Mouse (Mus musculus): ENCODE results near the gene Olfr224. TPM values are rescaled to one million over a fixed set of nuclear protein-coding genes. Genes with fewer than 3 reads are reported as not detected.
"Not testable (repeated sequence)": the region's sequence is repeated elsewhere in the genome, so short reads cannot be mapped to it uniquely, and the experiment has no call there.

The Olfr224 gene
- polyA plus RNA-seq, 1 experiment from 2014 or later, result not detected

DNA sequence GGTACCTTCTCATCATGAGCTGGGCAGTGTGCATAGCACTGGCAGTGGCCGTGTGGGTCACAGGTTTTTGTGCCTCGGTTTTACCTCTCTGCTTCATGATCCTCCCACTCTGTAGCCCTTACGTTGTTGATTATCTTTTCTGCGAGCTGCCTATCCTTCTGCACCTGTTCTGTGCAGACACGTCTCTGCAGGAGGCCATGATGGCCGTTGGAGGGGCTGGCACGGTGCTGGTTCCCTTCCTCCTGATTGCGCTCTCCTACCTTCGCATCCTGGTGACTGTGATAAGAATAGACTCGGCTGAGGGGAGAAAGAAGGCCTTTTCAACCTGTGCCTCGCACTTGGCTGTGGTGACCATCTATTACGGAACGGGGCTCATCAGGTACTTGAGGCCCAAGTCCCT is 27.5 kb upstream of the Olfr224 start:
- H3K4me3 ChIP-seq, result no peak overlapping the region
- no peaks in the 10 kb centered on the region for H3K27me3 ChIP-seq (replicated peaks)
- H3K27ac ChIP-seq, result no peak overlapping the region
- no peaks in the 10 kb centered on the region for H3K36me3 ChIP-seq
- no peak overlapping the region for H3K4me2 ChIP-seq
- H3K9ac ChIP-seq, result no peak overlapping the region
- no peaks in the 10 kb centered on the region for H3K9me3 ChIP-seq (replicated peaks)
- no peak for ATAC-seq
- peaks cover 3% of the 10 kb centered on the region; the same call in 1 of the 2 replicates for H3K4me1 ChIP-seq
- 64% methylated on average over 13 of the region's 13 CpGs for WGBS (ENCODE audit: insufficient replicate concordance)

DNA sequence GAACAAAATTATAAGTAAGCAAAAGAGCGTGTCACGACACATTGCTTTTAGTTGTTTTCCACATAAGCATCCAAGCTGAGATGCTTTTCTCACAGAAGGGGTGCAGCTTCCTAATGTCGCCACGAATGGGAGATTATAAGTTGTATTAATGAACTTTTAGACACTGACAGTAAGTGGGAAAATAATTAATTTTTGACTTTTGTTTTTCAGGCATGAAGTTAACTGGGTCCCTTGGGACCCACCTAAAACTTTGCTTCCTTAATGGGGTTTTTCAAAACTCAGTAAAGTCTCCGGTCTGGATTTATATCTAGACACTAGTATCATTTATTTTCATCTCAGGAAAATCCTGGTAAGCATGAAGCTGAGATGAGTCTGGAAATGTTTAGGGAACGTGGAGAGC is 24.5 kb upstream of the Olfr224 start, which contains the start of gene Olfr324:
Gene Olfr324 (plus strand): TSS at position 301 of the 400 bp plus-strand sequence.
- ATAC-seq, result no peak
- Histone ChIP-seq H3K27ac (no peak within 1 kb of the TSS), H3K4me1 (peaks cover 8% of the 10 kb centered on the region; the same call in 1 of the 2 replicates), H3K9me3 (replicated peaks) (no peaks in the 10 kb centered on the region), H3K4me3 (no peak within 1 kb of the TSS), H3K36me3 (no peaks in the 10 kb centered on the region), H3K9ac (no peak within 1 kb of the TSS), H3K4me2 (no peak within 1 kb of the TSS), H3K27me3 (replicated peaks) (no peaks in the 10 kb centered on the region)
- 62% methylated on average over 6 of the region's 6 CpGs for WGBS (ENCODE audit: insufficient replicate concordance)

DNA sequence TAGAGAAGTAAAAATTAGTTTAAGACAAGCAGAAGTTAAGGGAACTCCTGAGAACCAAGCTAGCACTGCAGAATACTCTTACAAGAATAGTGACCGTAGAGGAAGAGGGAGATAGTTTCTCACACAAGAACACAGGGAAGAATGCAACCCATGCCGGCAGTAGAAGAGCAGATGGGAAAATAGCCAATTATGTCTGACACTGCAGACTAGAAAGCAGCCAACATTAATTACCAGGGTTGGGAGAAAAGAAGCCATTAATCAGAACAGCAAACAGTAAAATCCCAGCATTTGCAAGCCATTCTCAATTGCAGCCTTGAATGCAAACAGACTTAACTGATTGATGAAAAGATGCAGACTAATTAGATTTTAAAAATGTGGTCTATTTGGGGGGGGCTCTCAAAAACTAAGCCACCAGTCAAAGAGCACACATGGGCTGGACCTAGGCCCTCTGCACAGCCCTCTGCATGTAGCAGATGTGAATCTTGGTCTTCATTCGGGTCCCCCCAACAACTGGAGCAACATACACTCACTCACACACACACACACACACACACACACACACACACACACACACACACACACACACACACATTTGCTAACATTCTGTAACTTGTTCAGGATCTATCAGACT is 18.4 kb upstream of the Olfr224 start:
- Histone ChIP-seq H3K9me3 (replicated peaks) (no peaks in the 10 kb centered on the region), H3K9ac (no peak overlapping the region), H3K27me3 (replicated peaks) (no peaks in the 10 kb centered on the region), H3K4me3 (no peak overlapping the region), H3K36me3 (no peaks in the 10 kb centered on the region), H3K4me1 (peaks cover 38% of the 10 kb centered on the region), H3K4me2 (no peak overlapping the region), H3K27ac (peak overlapping the region; percentile 40; the same call in 1 of the 2 replicates)
- 77% methylated on average over 3 of the region's 3 CpGs for WGBS (ENCODE audit: insufficient replicate concordance)
- no peak for ATAC-seq

DNA sequence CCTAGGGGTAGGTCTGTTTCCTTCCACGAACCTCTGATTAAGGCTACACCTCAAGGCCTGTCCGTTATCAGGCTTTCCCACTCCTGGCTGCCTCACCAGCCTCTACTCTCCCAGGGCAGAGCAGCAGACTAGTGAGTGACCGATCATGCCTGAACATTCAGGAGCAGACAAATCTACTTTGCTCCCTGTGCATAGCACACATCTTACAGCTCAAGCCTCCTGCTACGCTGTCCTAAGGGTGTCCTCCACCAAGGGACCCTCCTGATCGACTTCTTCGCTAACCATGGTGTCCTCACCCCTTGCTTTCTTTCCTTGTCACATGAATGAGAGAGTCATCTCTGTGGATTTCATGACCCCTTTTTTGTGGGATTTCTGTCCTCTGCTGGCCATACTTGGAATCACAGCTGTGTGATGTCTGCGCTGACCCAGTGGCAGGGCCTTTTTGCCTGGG is 17.6 kb upstream of the Olfr224 start:
- peak; percentile 100 for ATAC-seq
- Histone ChIP-seq H3K4me1 (peaks cover 38% of the 10 kb centered on the region), H3K9ac (peak overlapping the region; percentile 44; the same call in 1 of the 2 replicates), H3K4me3 (peak overlapping the region; percentile 21; the same call in 1 of the 2 replicates), H3K27ac (peak overlapping the region; percentile 90), H3K36me3 (no peaks in the 10 kb centered on the region), H3K4me2 (peak overlapping the region; percentile 54), H3K9me3 (replicated peaks) (no peaks in the 10 kb centered on the region), H3K27me3 (replicated peaks) (no peaks in the 10 kb centered on the region)
- 29% methylated on average over 7 of the region's 7 CpGs for WGBS (ENCODE audit: insufficient replicate concordance)

DNA sequence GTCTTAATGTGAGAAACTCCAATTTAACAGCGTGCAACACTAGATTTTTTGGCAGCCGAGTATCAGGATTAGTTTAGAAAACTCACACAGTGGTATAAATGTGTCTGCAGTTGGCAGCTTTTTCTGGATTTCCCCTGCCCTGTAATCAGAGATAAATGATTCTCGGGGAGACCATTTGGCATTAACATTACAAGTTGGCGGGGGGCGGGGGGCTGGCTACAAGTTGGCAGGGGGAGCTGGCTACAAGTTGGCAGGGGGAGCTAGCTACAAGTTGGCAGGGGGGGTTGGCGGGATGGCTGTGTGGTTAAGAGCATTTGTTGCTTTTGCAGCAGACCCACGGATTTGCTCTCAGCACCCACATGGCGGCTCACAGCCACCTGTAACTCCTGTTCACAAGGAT is 8.3 kb upstream of the Olfr224 start:
- Histone ChIP-seq H3K4me2 (no peak overlapping the region), H3K36me3 (no peaks in the 10 kb centered on the region), H3K27ac (no peak overlapping the region), H3K9me3 (replicated peaks) (no peaks in the 10 kb centered on the region), H3K4me1 (no peaks in the 10 kb centered on the region), H3K9ac (no peak overlapping the region), H3K27me3 (replicated peaks) (peaks cover 4% of the 10 kb centered on the region), H3K4me3 (no peak overlapping the region)
- no peak for ATAC-seq
- 62% methylated on average over 8 of the region's 8 CpGs for WGBS (ENCODE audit: insufficient replicate concordance)

DNA sequence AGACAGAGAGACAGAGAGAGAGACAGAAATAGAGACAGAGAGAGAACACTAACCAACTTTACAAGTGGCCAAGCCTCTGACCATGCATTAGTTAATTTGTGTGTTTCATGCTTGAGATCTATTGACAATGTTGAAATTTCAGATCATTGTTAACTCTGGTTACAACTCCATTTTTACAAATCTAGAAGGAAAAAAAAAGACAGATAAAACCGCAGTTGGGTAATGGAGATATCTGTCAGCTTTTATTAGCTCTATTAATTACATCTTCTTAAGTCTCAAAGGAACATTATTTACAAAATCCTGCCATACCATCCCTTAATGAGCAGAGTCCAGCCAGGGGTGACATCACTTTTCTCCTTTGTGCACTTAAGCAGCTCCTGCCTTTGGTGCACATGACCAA is 7.1 kb upstream of the Olfr224 start, which contains the start of gene Olfr325:
Gene Olfr325 (plus strand): TSS at position 301 of the 400 bp plus-strand sequence.
- Histone ChIP-seq H3K4me1 (no peaks in the 10 kb centered on the region), H3K4me2 (no peak within 1 kb of the TSS), H3K36me3 (no peaks in the 10 kb centered on the region), H3K27ac (no peak within 1 kb of the TSS), H3K27me3 (replicated peaks) (peaks cover 4% of the 10 kb centered on the region), H3K9me3 (replicated peaks) (no peaks in the 10 kb centered on the region), H3K9ac (no peak within 1 kb of the TSS), H3K4me3 (no peak within 1 kb of the TSS)
- ATAC-seq, result no peak
- WGBS (ENCODE audit: insufficient replicate concordance), result 71% methylated on average over 1 of the region's 1 CpGs

DNA sequence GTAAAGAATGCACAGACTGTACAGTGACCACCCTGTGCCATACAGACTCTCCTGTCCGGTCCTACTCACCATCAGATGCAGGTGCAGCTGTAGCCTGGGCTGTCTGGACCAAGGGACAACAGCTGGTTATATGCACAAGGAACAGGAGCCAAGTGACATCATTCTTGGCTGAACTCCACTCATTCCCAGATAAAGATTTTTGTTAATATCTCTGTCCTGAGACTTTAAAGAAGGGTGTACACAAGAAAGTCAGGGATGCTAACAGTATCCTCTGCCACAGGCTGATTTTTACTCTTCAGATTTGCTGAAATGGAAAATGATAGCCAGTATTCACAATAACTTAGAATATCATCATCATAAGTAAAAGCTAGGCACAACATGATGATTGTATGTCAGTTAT is 14.8 kb downstream of the Olfr224 start, which contains the start of gene Olfr328:
Gene Olfr328 (minus strand): TSS at position 101 of the 400 bp plus-strand sequence.
- no peak for ATAC-seq
- Histone ChIP-seq H3K4me3 (no peak within 1 kb of the TSS), H3K36me3 (no peaks in the 10 kb centered on the region), H3K27me3 (replicated peaks) (no peaks in the 10 kb centered on the region; the same call in 1 of the 2 replicates), H3K9me3 (replicated peaks) (no peaks in the 10 kb centered on the region), H3K4me2 (no peak within 1 kb of the TSS), H3K27ac (no peak within 1 kb of the TSS), H3K4me1 (no peaks in the 10 kb centered on the region), H3K9ac (no peak within 1 kb of the TSS)
- WGBS (ENCODE audit: insufficient replicate concordance), result 55% methylated on average over 1 of the region's 1 CpGs

DNA sequence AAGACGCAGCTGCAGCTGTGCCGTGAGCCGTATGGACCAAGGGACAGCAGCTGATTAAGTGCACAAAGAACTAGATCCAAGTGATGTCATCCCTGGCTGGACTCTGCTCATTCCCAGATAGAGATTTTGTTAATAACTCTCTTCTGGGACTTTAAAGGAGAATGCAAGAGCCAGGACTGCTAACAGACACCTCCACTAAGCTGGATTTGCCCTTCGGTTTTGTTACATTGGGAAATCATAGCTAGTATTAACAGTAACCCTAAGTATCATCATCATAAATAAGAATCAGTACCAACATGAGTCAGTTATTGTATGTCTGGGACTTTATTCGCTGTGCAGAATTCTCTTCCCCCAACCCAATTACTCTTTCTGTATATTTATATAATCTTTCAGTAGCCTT is 24.0 kb downstream of the Olfr224 start, which contains the start of gene Olfr329-ps:
Gene Olfr329-ps (minus strand): TSS at position 101 of the 400 bp plus-strand sequence.
- no peaks in the 10 kb centered on the region for H3K36me3 ChIP-seq
- 66% methylated on average over 5 of the region's 5 CpGs for WGBS (ENCODE audit: insufficient replicate concordance)
- no peaks in the 10 kb centered on the region for H3K27me3 ChIP-seq (replicated peaks)
- H3K4me2 ChIP-seq, result no peak within 1 kb of the TSS
- ATAC-seq, result no peak
- no peak within 1 kb of the TSS for H3K27ac ChIP-seq
- H3K4me1 ChIP-seq, result no peaks in the 10 kb centered on the region
- H3K9ac ChIP-seq, result no peak within 1 kb of the TSS
- no peak within 1 kb of the TSS for H3K4me3 ChIP-seq
- H3K9me3 ChIP-seq (replicated peaks), result no peaks in the 10 kb centered on the region

- H3K27me3 ChIP-seq (replicated peaks); H3K9me3 ChIP-seq (replicated peaks); H3K27ac ChIP-seq; H3K9ac ChIP-seq; H3K36me3 ChIP-seq; H3K4me3 ChIP-seq; ATAC-seq; H3K4me1 ChIP-seq; H3K4me2 ChIP-seq: not testable (repeated sequence)
Measured at GRCm38 (mm10) chr11:58534736-58535135, 35.6 kb downstream of the Olfr224 start, which contains the start of gene Olfr330. Gene Olfr330, minus strand, starts transcription at chr11:58534836.

GRCm38 (mm10) chr11:58519756-58520155 is 50.6 kb downstream of the Olfr224 start:
- H3K9me3 ChIP-seq (replicated peaks); H3K9ac ChIP-seq; H3K27ac ChIP-seq; H3K4me3 ChIP-seq; H3K27me3 ChIP-seq (replicated peaks); H3K4me1 ChIP-seq; H3K36me3 ChIP-seq; H3K4me2 ChIP-seq; ATAC-seq: not testable (repeated sequence)
- WGBS (ENCODE audit: insufficient replicate concordance), result 73% methylated on average over 8 of the region's 9 CpGs

DNA sequence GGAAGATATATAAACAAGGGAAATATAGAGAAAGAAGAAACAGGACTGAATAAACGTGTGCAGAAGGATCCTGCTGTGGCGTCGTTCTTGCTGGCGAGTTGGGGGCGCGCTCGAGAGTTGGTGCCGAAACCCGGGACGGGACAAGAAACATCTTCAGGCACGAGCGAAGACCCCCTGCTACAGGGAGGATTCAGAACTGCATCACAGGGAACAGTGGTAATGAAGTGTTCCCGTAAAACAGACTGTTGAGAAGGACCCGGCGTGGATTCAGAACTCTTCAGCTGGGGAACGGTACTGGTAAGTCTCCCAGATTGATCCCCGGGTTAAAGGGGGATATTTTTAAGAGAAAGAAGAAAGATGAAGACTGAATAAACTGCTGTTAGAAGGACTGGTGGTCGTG is 51.4 kb downstream of the Olfr224 start:
- not testable (repeated sequence) for H3K36me3 ChIP-seq; H3K4me1 ChIP-seq; H3K27ac ChIP-seq; H3K4me3 ChIP-seq; ATAC-seq; H3K4me2 ChIP-seq; H3K9ac ChIP-seq; H3K27me3 ChIP-seq (replicated peaks); H3K9me3 ChIP-seq (replicated peaks)
- 84% methylated on average over 18 of the region's 18 CpGs for WGBS (ENCODE audit: insufficient replicate concordance)

Measured in liver, embryonic 12.5 days (tissue).